Comparison of ENCODE assay signal across 15 mouse cellular contexts in the genomic region with DNA sequence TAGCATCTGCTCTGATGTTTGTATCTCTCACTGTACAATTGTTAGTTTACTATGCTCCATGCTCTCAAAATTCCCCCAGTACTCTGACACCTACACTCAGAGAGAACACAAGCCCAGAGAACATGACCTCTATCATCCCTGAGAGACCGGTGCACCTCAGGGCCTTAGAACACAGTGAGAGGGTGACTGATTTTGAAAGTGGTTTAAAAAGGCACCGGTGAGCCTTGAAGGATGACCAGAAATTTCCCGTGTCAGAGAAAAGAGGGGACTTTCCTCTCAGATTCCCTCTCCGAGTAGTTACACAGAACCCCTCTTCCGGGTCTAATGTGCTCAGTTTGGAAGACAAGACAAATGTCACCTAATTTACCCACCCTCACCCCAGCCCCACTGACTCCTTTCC.
DNase-seq lines count a peak whose midpoint lies in the region; TF ChIP-seq lines count a peak whose summit lies in the region.
"Had no signal": no experiment of that assay in that cellular context is flagged by ENCODE, and none has a peak within 500 bp of the region (broad histone marks: within the 10 kb centered on the region; RNA-seq: fewer than 3 reads in every experiment).

No protein-coding gene starts in this region.

- in situ Hi-C loops in CH12.LX (cut with MboI; ENCODE audit: low pct_ligation_motif_present, low pct_unique_long_range_greater_than_20kb, low sequenced_read_pairs): loop anchor here (5.0 to 10.0 kb wide), 2 partner anchors 297 to 390 kb away; partner anchors contain the start of gene Creb3l2

- H3K4me1 ChIP-seq in heart, embryonic 10.5 days: 0 out of 2 replicates have a peak, but pooled peaks cover 4% of the 10 kb centered on the region
- H3K4me1 ChIP-seq in CH12.LX (ENCODE audit: control insufficient read depth in 1 of 2, insufficient read depth in 2 of 2): peaks cover 24 to 89% of the 10 kb centered on the region in 2 experiments
- no peaks in the 10 kb centered on the region for H3K4me1 ChIP-seq in midbrain, embryonic 10.5 days
- H3K4me1 ChIP-seq: embryonic facial prominence, embryonic 13.5 days; forebrain, embryonic 12.5 days; hindbrain, embryonic 12.5 days; intestine, embryonic 15.5 days had no signal

- DNase-seq in heart, embryonic 10.5 days (ENCODE audit: low spot score): no peak
- no peak for DNase-seq in heart, postnatal 4 days
- peak; percentile 16 for DNase-seq in CD4-positive helper T cell, adult 2 months (ENCODE audit: low read depth, low spot score)
- DNase-seq in CH12.LX (ENCODE audit: extremely low read depth): peak; percentile 87
- no peak for DNase-seq in kidney, adult 8-10 months
- DNase-seq in midbrain, embryonic 10.5 days (ENCODE audit: low spot score): no peak
- DNase-seq: adrenal gland, postnatal 25 days; cerebellum, adult 9-11 months; heart, adult 2 months had no signal

- H3K4me3 ChIP-seq in heart, embryonic 10.5 days: no peak overlapping the region
- peak overlapping the region in 2 of 3 experiments; percentile 11 to 47 for H3K4me3 ChIP-seq in CH12.LX (replicated peaks in 1 of 3; ENCODE audit: low read depth in 2 of 3, low read length in 2 of 3, poor library complexity in 1 of 3)
- H3K4me3 ChIP-seq in midbrain, embryonic 10.5 days: no peak overlapping the region
- H3K4me3 ChIP-seq: embryonic facial prominence, embryonic 13.5 days; forebrain, embryonic 12.5 days; heart, adult 2 months; heart, embryonic 12.5 days; hindbrain, embryonic 12.5 days; intestine, embryonic 15.5 days had no signal

- H3K36me3 ChIP-seq in heart, embryonic 10.5 days: no peaks in the 10 kb centered on the region
- peaks cover 0 to 33% of the 10 kb centered on the region in 2 experiments for H3K36me3 ChIP-seq in CH12.LX (replicated peaks in 1 of 2; ENCODE audit: control insufficient read depth in 1 of 2, insufficient read depth in 1 of 2, low read length in 1 of 2)
- H3K36me3 ChIP-seq in midbrain, embryonic 10.5 days: no peaks in the 10 kb centered on the region
- H3K36me3 ChIP-seq: embryonic facial prominence, embryonic 13.5 days; forebrain, embryonic 12.5 days; heart, embryonic 12.5 days; hindbrain, embryonic 12.5 days; intestine, embryonic 15.5 days had no signal

- TF ChIP-seq CTCF in CH12.LX (conservative IDR thresholded peaks at IDR 0.05 in 1 of 2, IDR thresholded peaks at IDR 0.05 in 1 of 2; ENCODE audit: low read depth in 2 of 2, low read length in 2 of 2): no peak

- peak; percentile 96 for TF ChIP-seq EP300 in CH12.LX (IDR thresholded peaks at IDR 0.05; ENCODE audit: low read length)

- no peaks in the 10 kb centered on the region for H3K27me3 ChIP-seq in heart, embryonic 10.5 days (ENCODE audit: insufficient read depth, poor library complexity, severe bottlenecking)
- H3K27me3 ChIP-seq in CH12.LX (replicated peaks): no peaks in the 10 kb centered on the region
- no peaks in the 10 kb centered on the region for H3K27me3 ChIP-seq in midbrain, embryonic 10.5 days (ENCODE audit: low read depth, poor library complexity, severe bottlenecking)
- H3K27me3 ChIP-seq: embryonic facial prominence, embryonic 13.5 days; forebrain, embryonic 12.5 days; heart, embryonic 12.5 days; hindbrain, embryonic 12.5 days; intestine, embryonic 15.5 days had no signal

- 0 out of 2 replicates have a peak overlapping the region, but pooled peaks have one; percentile 1 for H3K27ac ChIP-seq in heart, embryonic 10.5 days
- peak overlapping the region; percentile 99 for H3K27ac ChIP-seq in CH12.LX (ENCODE audit: insufficient read depth, low read depth)
- H3K27ac ChIP-seq in midbrain, embryonic 10.5 days (replicated peaks): no peak overlapping the region
- H3K27ac ChIP-seq: embryonic facial prominence, embryonic 13.5 days; forebrain, embryonic 12.5 days; heart, adult 2 months; hindbrain, embryonic 12.5 days; intestine, embryonic 15.5 days had no signal

- peak overlapping the region; percentile 38 for H3K4me2 ChIP-seq in CH12.LX (ENCODE audit: insufficient read depth, low read depth, poor library complexity, severe bottlenecking)
- H3K4me2 ChIP-seq: embryonic facial prominence, embryonic 13.5 days; forebrain, embryonic 12.5 days; heart, embryonic 12.5 days; hindbrain, embryonic 12.5 days; intestine, embryonic 15.5 days had no signal

- H3K9me3 ChIP-seq in heart, embryonic 10.5 days: no peaks in the 10 kb centered on the region
- no peaks in the 10 kb centered on the region for H3K9me3 ChIP-seq in CH12.LX (replicated peaks; ENCODE audit: low read length)
- H3K9me3 ChIP-seq in midbrain, embryonic 10.5 days (replicated peaks): no peaks in the 10 kb centered on the region
- H3K9me3 ChIP-seq: embryonic facial prominence, embryonic 13.5 days; forebrain, embryonic 12.5 days; heart, embryonic 12.5 days; hindbrain, embryonic 12.5 days; intestine, embryonic 15.5 days had no signal

- peak overlapping the region; percentile 88 for H3K9ac ChIP-seq in CH12.LX (ENCODE audit: insufficient read depth, low read depth)
- H3K9ac ChIP-seq: embryonic facial prominence, embryonic 13.5 days; forebrain, embryonic 12.5 days; forebrain, postnatal 0 days; heart, embryonic 12.5 days; hindbrain, embryonic 12.5 days; intestine, embryonic 15.5 days had no signal

- 62% methylated on average over 5 of the region's 5 CpGs for WGBS in heart, embryonic 10.5 days
- 86% methylated on average over 5 of the region's 5 CpGs for WGBS in midbrain, embryonic 10.5 days

- TF ChIP-seq RAD21 in CH12.LX (IDR thresholded peaks at IDR 0.05; ENCODE audit: low read depth, low read length): no peak

- dilution Hi-C loops in CH12.LX (cut with MboI; ENCODE audit: extremely low pct_ligation_motif_present, extremely low pct_unique_long_range_greater_than_20kb, low sequenced_read_pairs): no loop called here

- H3K79me2 ChIP-seq in CH12.LX (replicated peaks; ENCODE audit: control insufficient read depth, extremely low read depth, insufficient read depth, poor library complexity, severe bottlenecking): peaks cover 17% of the 10 kb centered on the region; the same call in 1 of the 2 replicates

- TF ChIP-seq POLR2A in CH12.LX (IDR thresholded peaks at IDR 0.05; ENCODE audit: low read depth, low read length): peak; percentile 14; the same call in 1 of the 2 replicates

TF ChIP-seq in CH12.LX, 34 proteins besides CTCF, POLR2A, EP300 and RAD21:
- TF ChIP-seq USF2 (conservative IDR thresholded peaks at IDR 0.05; ENCODE audit: low read depth, low read length) (no peak), MAFK (IDR thresholded peaks at IDR 0.05; ENCODE audit: insufficient replicate concordance, low read length) (no peak), NRF1 (IDR thresholded peaks at IDR 0.05; ENCODE audit: low read depth, low read length) (no peak), ZKSCAN1 (IDR thresholded peaks at IDR 0.05; ENCODE audit: borderline replicate concordance, low read depth, low read length) (no peak), TBP (conservative IDR thresholded peaks at IDR 0.05; ENCODE audit: low read depth, low read length) (peak; percentile 30; the same call in 1 of the 2 replicates), USF1 (IDR thresholded peaks at IDR 0.05; ENCODE audit: low read depth, low read length) (no peak), BHLHE40 (IDR thresholded peaks at IDR 0.05; ENCODE audit: low read depth, low read length) (peak; percentile 90), MEF2A (IDR thresholded peaks at IDR 0.05; ENCODE audit: borderline replicate concordance, low read depth, low read length) (peak; percentile 95), ETS1 (conservative IDR thresholded peaks at IDR 0.05; ENCODE audit: low read depth, low read length) (peak; percentile 95), NELFE (IDR thresholded peaks at IDR 0.05; ENCODE audit: low read depth, low read length) (no peak; the same call in 1 of the 2 replicates), MXI1 (IDR thresholded peaks at IDR 0.05; ENCODE audit: low read depth, low read length) (peak; percentile 85), KAT2A (IDR thresholded peaks at IDR 0.05; ENCODE audit: insufficient replicate concordance, low read length) (no peak), ZMIZ1 (IDR thresholded peaks at IDR 0.05; ENCODE audit: low read depth, low read length) (peak; percentile 72; the same call in 1 of the 2 replicates), TCF12 (IDR thresholded peaks at IDR 0.05; ENCODE audit: low read depth, low read length) (peak; percentile 85), CHD1 (IDR thresholded peaks at IDR 0.05; ENCODE audit: low read depth, low read length) (peak; percentile 84), HCFC1 (IDR thresholded peaks at IDR 0.05; ENCODE audit: low read depth, low read length) (peak; percentile 47; the same call in 1 of the 2 replicates), MYC (IDR thresholded peaks at IDR 0.05; ENCODE audit: low read depth, low read length) (peak; percentile 91), ELF1 (IDR thresholded peaks at IDR 0.05; ENCODE audit: low read depth, low read length) (peak; percentile 92), JUN (IDR thresholded peaks at IDR 0.05; ENCODE audit: insufficient read depth, low read depth, low read length) (peak; percentile 92), ZC3H11A (IDR thresholded peaks at IDR 0.05; ENCODE audit: low read depth, low read length) (no peak), POLR2AphosphoS2 (IDR thresholded peaks at IDR 0.05; ENCODE audit: low read depth, low read length) (peak; percentile 92), PAX5 (IDR thresholded peaks at IDR 0.05; ENCODE audit: low read length) (no peak), ZNF384 (IDR thresholded peaks at IDR 0.05; ENCODE audit: low read depth, low read length) (no peak; the same call in 1 of the 2 replicates), GABPA (IDR thresholded peaks at IDR 0.05; ENCODE audit: insufficient replicate concordance, low read depth, low read length) (no peak), JUND (conservative IDR thresholded peaks at IDR 0.05; ENCODE audit: low read depth, low read length) (peak; percentile 96), UBTF (IDR thresholded peaks at IDR 0.05; ENCODE audit: low read depth, low read length) (0 out of 2 replicates have a peak, but pooled peaks have one; percentile 14), SMC3 (IDR thresholded peaks at IDR 0.05; ENCODE audit: low read depth, low read length) (no peak), E2F4 (IDR thresholded peaks at IDR 0.05; ENCODE audit: insufficient replicate concordance, low read depth, low read length) (no peak), MAZ (IDR thresholded peaks at IDR 0.05; ENCODE audit: low read depth, low read length) (peak; percentile 73), CHD2 (IDR thresholded peaks at IDR 0.05; ENCODE audit: low read length) (peak; percentile 74), RCOR1 (conservative IDR thresholded peaks at IDR 0.05; ENCODE audit: low read depth, low read length) (peak; percentile 84), SIN3A (IDR thresholded peaks at IDR 0.05; ENCODE audit: low read length) (peak; percentile 89), IRF4 (IDR thresholded peaks at IDR 0.05; ENCODE audit: low read depth, low read length) (peak; percentile 99), MAX (IDR thresholded peaks at IDR 0.05; ENCODE audit: low read length) (peak; percentile 81; the same call in 1 of the 2 replicates)

Comparison
In these comparisons a context has a peak if more than half of its experiments do, and no peak if none do; other contexts are left out.
1. DNase-seq: peak in CD4-positive helper T cell, adult 2 months (single experiment) and CH12.LX (single experiment); none in heart, embryonic 10.5 days (single experiment), heart, postnatal 4 days (single experiment), kidney, adult 8-10 months (0 of 2) and midbrain, embryonic 10.5 days (single experiment).
2. H3K4me3 ChIP-seq: peak in CH12.LX (2 of 3); none in heart, embryonic 10.5 days (single experiment) and midbrain, embryonic 10.5 days (single experiment).